Mouse (Mus musculus) embryonic facial prominence, embryonic 15.5 days (tissue): Measurements from ENCODE around the gene Usp2. TPM values are rescaled to one million over a fixed set of nuclear protein-coding genes. Genes with fewer than 3 reads are reported as not detected.

Source experiments
- ATAC-seq: fragments of 200-750 bp; cut with Nextera tagmentation; 2 replicates; pipeline ENCODE4 v1.8.0; 2017; ENCODE audit warnings: low read depth, moderate TSS enrichment; ENCODE audit not compliant: insufficient number of reproducible peaks, low FRiP score, low TSS enrichment
- H3K27ac ChIP-seq: fragments of 300-500 bp; sonication (generic); replicated peaks from 2 replicates; pipeline ENCODE4 v1.5.1; 2015; ENCODE audit warnings: mild to moderate bottlenecking, inconsistent platforms
- H3K27me3 ChIP-seq: fragments of 300-500 bp; sonication (generic); 2 replicates; pipeline ENCODE4 v1.6.1; 2015; ENCODE audit warnings: inconsistent platforms
- H3K36me3 ChIP-seq: fragments of 300-500 bp; sonication (generic); 2 replicates; pipeline ENCODE4 v1.6.1; 2015; ENCODE audit warnings: mild to moderate bottlenecking, inconsistent platforms
- H3K4me1 ChIP-seq: fragments of 300-500 bp; sonication (generic); 2 replicates; pipeline ENCODE4 v1.6.1; 2015; ENCODE audit warnings: inconsistent platforms
- H3K4me2 ChIP-seq: fragments of 300-500 bp; sonication (generic); replicated peaks from 2 replicates; pipeline ENCODE4 v1.6.1; 2015; ENCODE audit warnings: mild to moderate bottlenecking, inconsistent platforms
- H3K4me3 ChIP-seq: fragments of 300-500 bp; sonication (generic); replicated peaks from 2 replicates; pipeline ENCODE4 v1.5.1; 2015; ENCODE audit warnings: mild to moderate bottlenecking, inconsistent platforms
- H3K9ac ChIP-seq: fragments of 300-500 bp; sonication (generic); 2 replicates; pipeline ENCODE4 v1.6.1; 2015; ENCODE audit warnings: inconsistent platforms
- H3K9me3 ChIP-seq: fragments of 300-500 bp; sonication (generic); replicated peaks from 2 replicates; pipeline ENCODE4 v1.6.1; 2016; ENCODE audit warnings: inconsistent platforms
- WGBS: fragments of 180-500 bp; shearing (Covaris S2); methylation state at CpG from one replicate; pipeline ENCODE4 v1.1.7; 2015; 5-methylcytosine and 5-hydroxymethylcytosine counted together
- polyA plus RNA-seq: library from polyadenylated mRNA; unstranded; fragments of >200 nt; fragmentation: Nextera tagmentation; extraction: Ambion mirVana; gene quantifications from 2 replicates; pipeline ENCODE4 v1.2.1, GENCODE M21; 2015

Gene Usp2
- polyA plus RNA-seq, 1 experiment from 2014 or later, result 29.5 TPM

DNA sequence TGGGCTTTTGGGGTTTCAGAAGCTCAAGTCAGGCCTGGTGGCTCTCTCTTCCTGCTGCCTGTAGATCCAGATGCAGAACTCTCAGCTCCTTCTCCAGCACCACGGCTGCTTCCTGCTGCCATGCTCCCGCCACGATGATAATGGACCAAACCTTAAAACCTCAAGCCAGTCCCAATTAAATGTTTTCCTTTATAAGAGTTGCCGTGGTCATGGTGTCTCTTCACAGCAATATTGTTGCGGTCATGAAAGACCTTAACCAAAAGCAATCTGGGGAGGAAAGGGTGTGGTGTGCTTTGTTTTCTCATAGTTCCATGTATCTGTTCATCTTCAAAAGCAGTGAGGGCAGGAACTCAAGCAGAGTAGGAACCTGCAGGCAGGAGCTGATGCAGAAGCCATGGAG is 29.7 kb upstream of the Usp2 start:
- H3K36me3 ChIP-seq, result no peaks in the 10 kb centered on the region
- peaks cover 8% of the 10 kb centered on the region; the same call in 1 of the 2 replicates for H3K4me1 ChIP-seq
- ATAC-seq, result no peak
- H3K9me3 ChIP-seq, result no peaks in the 10 kb centered on the region
- no peak overlapping the region for H3K4me2 ChIP-seq
- WGBS, result 86% methylated on average over 5 of the region's 5 CpGs
- no peak overlapping the region for H3K4me3 ChIP-seq
- H3K27me3 ChIP-seq, result no peaks in the 10 kb centered on the region; the same call in 1 of the 2 replicates
- H3K27ac ChIP-seq, result peak overlapping the region; percentile 65; the same call in 1 of the 2 replicates
- no peak overlapping the region for H3K9ac ChIP-seq

- no peak for ATAC-seq
- Histone ChIP-seq H3K27ac (0 out of 2 replicates have a peak overlapping the region, but pooled peaks have one; percentile 28), H3K9me3 (no peaks in the 10 kb centered on the region), H3K36me3 (no peaks in the 10 kb centered on the region), H3K4me1 (peaks cover 26% of the 10 kb centered on the region), H3K27me3 (peaks cover 12% of the 10 kb centered on the region), H3K4me3 (no peak overlapping the region), H3K9ac (no peak overlapping the region), H3K4me2 (no peak overlapping the region)
- WGBS, result 72% methylated on average over 7 of the region's 7 CpGs
These were observed 25.1 kb upstream of the Usp2 start for GRCm38 (mm10) chr9:44041511-44042395.

DNA sequence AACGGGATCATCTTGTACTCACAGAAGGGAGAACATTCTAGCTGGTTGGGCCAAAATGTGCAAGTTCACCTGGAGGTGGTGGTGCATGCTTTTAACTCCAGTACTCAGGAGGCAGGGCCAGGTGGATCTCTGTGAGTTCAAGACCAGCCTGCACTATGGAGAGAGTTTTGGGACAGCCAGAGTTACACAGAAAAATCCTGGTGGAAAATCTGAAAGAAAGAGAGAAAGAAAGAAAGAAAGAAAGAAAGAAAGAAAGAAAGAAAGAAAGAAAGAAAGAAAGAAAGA is 24.5 kb upstream of the Usp2 start:
- H3K4me3 ChIP-seq, result no peak overlapping the region
- 83% methylated on average over 1 of the region's 1 CpGs for WGBS
- no peaks in the 10 kb centered on the region for H3K9me3 ChIP-seq
- H3K9ac ChIP-seq, result no peak overlapping the region
- H3K4me2 ChIP-seq, result no peak overlapping the region
- peaks cover 12% of the 10 kb centered on the region for H3K27me3 ChIP-seq
- no peak overlapping the region for H3K27ac ChIP-seq
- no peaks in the 10 kb centered on the region for H3K36me3 ChIP-seq
- ATAC-seq, result no peak
- H3K4me1 ChIP-seq, result peaks cover 26% of the 10 kb centered on the region

GRCm38 (mm10) chr9:44042836-44043707 is 23.7 kb upstream of the Usp2 start, which contains the start of gene Thy1:
TSS of gene Thy1 (plus strand) at chr9:44043384.
- H3K4me3 ChIP-seq, result peak within 1 kb of the TSS; percentile 44
- peaks cover 26% of the 10 kb centered on the region for H3K4me1 ChIP-seq
- H3K27ac ChIP-seq, result peak within 1 kb of the TSS; percentile 34; the same call in 1 of the 2 replicates
- H3K4me2 ChIP-seq, result peak within 1 kb of the TSS; percentile 68
- no peaks in the 10 kb centered on the region for H3K9me3 ChIP-seq
- ATAC-seq, result peak; percentile 69
- H3K9ac ChIP-seq, result 0 out of 2 replicates have a peak within 1 kb of the TSS, but pooled peaks have one; percentile 5
- no peaks in the 10 kb centered on the region for H3K36me3 ChIP-seq
- under 1% methylated on average over 30 of the region's 30 CpGs for WGBS
- peaks cover 12% of the 10 kb centered on the region for H3K27me3 ChIP-seq

GRCm38 (mm10) chr9:44043708-44044425 is 23.0 kb upstream of the Usp2 start:
- Histone ChIP-seq H3K9me3 (no peaks in the 10 kb centered on the region), H3K9ac (0 out of 2 replicates have a peak overlapping the region, but pooled peaks have one; percentile 5), H3K4me1 (peaks cover 30% of the 10 kb centered on the region), H3K4me3 (peak overlapping the region; percentile 44), H3K4me2 (peak overlapping the region; percentile 68), H3K36me3 (no peaks in the 10 kb centered on the region), H3K27ac (no peak overlapping the region), H3K27me3 (peaks cover 12% of the 10 kb centered on the region)
- ATAC-seq, result no peak
- 3% methylated on average over 22 of the region's 23 CpGs for WGBS

GRCm38 (mm10) chr9:44044426-44045157 is 22.2 kb upstream of the Usp2 start:
- Histone ChIP-seq H3K27me3 (peaks cover 12% of the 10 kb centered on the region), H3K4me1 (peaks cover 31% of the 10 kb centered on the region), H3K27ac (no peak overlapping the region), H3K36me3 (no peaks in the 10 kb centered on the region), H3K9me3 (no peaks in the 10 kb centered on the region), H3K4me2 (peak overlapping the region; percentile 68), H3K4me3 (peak overlapping the region; percentile 44), H3K9ac (no peak overlapping the region)
- WGBS, result 44% methylated on average over 14 of the region's 14 CpGs
- no peak for ATAC-seq

GRCm38 (mm10) chr9:44045158-44045883 is 21.5 kb upstream of the Usp2 start:
- no peak overlapping the region for H3K9ac ChIP-seq
- H3K27me3 ChIP-seq, result peaks cover 12% of the 10 kb centered on the region
- no peaks in the 10 kb centered on the region for H3K36me3 ChIP-seq
- no peak for ATAC-seq
- H3K4me1 ChIP-seq, result peaks cover 31% of the 10 kb centered on the region
- H3K4me2 ChIP-seq, result 0 out of 2 replicates have a peak overlapping the region, but pooled peaks have one; percentile 68
- WGBS, result 51% methylated on average over 3 of the region's 3 CpGs
- H3K4me3 ChIP-seq, result no peak overlapping the region
- H3K9me3 ChIP-seq, result no peaks in the 10 kb centered on the region
- no peak overlapping the region for H3K27ac ChIP-seq

DNA sequence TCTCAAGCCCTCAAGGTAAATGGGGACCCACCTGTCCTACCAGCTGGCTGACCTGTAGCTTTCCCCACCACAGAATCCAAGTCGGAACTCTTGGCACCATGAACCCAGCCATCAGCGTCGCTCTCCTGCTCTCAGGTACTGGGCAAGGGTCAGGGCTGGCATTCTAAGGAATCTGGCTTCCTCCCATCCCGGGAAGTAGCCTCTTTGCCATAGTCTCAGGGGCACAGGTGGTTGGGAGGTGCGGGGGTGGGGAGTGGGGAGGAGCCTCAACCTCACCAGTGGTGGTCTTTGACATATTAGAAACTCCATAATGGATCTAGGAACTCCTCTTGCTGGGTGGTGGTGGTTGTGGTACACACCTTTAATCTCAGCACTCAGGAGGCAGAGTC is 20.9 kb upstream of the Usp2 start:
- no peak overlapping the region for H3K27ac ChIP-seq
- no peak for ATAC-seq
- H3K27me3 ChIP-seq, result peaks cover 12% of the 10 kb centered on the region
- H3K36me3 ChIP-seq, result no peaks in the 10 kb centered on the region
- H3K4me3 ChIP-seq, result no peak overlapping the region
- H3K4me2 ChIP-seq, result no peak overlapping the region
- peaks cover 31% of the 10 kb centered on the region for H3K4me1 ChIP-seq
- H3K9me3 ChIP-seq, result no peaks in the 10 kb centered on the region
- WGBS, result 83% methylated on average over 5 of the region's 5 CpGs
- no peak overlapping the region for H3K9ac ChIP-seq

GRCm38 (mm10) chr9:44046426-44046825 is 20.4 kb upstream of the Usp2 start:
- Histone ChIP-seq H3K4me3 (no peak overlapping the region), H3K36me3 (no peaks in the 10 kb centered on the region), H3K9me3 (no peaks in the 10 kb centered on the region), H3K27me3 (peaks cover 12% of the 10 kb centered on the region; the same call in 1 of the 2 replicates), H3K4me2 (no peak overlapping the region), H3K4me1 (peaks cover 30% of the 10 kb centered on the region), H3K27ac (no peak overlapping the region), H3K9ac (no peak overlapping the region)
- WGBS, result 85% methylated on average over 12 of the region's 12 CpGs
- no peak for ATAC-seq

DNA sequence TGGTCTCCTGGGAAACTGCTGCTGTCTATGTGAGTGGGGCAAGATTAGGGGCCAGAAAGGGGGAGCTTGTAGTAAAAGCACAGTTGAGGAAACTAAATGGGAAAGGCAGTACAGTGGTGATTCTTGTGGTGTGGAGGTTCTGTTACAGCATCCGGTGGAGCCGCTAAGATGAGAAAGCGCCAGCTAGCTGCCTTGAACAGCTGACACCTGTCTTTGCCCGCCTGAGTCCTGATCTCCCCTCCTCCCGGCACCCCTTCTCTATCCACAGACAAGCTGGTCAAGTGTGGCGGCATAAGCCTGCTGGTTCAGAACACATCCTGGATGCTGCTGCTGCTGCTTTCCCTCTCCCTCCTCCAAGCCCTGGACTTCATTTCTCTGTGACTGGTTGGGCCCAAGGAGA is 19.8 kb upstream of the Usp2 start:
- H3K27ac ChIP-seq, result no peak overlapping the region
- 51% methylated on average over 6 of the region's 6 CpGs for WGBS
- no peak for ATAC-seq
- peaks cover 12% of the 10 kb centered on the region; the same call in 1 of the 2 replicates for H3K27me3 ChIP-seq
- H3K9ac ChIP-seq, result no peak overlapping the region
- H3K36me3 ChIP-seq, result no peaks in the 10 kb centered on the region
- peaks cover 28% of the 10 kb centered on the region for H3K4me1 ChIP-seq
- H3K4me3 ChIP-seq, result no peak overlapping the region
- no peaks in the 10 kb centered on the region for H3K9me3 ChIP-seq
- no peak overlapping the region for H3K4me2 ChIP-seq
